Mouse (Mus musculus) brain, embryonic 18.5 days (tissue): Measurements from ENCODE around the gene Zfp384.
"Not testable (repeated sequence)": the region's sequence is repeated elsewhere in the genome, so short reads cannot be mapped to it uniquely, and the experiment has no call there.

Experiments used
- DNase-seq: peaks from one replicate; pipeline ENCODE4 v3.0.0-alpha.2; 2012; ENCODE audit warnings: low read depth, low spot score

The Zfp384 gene

DNA sequence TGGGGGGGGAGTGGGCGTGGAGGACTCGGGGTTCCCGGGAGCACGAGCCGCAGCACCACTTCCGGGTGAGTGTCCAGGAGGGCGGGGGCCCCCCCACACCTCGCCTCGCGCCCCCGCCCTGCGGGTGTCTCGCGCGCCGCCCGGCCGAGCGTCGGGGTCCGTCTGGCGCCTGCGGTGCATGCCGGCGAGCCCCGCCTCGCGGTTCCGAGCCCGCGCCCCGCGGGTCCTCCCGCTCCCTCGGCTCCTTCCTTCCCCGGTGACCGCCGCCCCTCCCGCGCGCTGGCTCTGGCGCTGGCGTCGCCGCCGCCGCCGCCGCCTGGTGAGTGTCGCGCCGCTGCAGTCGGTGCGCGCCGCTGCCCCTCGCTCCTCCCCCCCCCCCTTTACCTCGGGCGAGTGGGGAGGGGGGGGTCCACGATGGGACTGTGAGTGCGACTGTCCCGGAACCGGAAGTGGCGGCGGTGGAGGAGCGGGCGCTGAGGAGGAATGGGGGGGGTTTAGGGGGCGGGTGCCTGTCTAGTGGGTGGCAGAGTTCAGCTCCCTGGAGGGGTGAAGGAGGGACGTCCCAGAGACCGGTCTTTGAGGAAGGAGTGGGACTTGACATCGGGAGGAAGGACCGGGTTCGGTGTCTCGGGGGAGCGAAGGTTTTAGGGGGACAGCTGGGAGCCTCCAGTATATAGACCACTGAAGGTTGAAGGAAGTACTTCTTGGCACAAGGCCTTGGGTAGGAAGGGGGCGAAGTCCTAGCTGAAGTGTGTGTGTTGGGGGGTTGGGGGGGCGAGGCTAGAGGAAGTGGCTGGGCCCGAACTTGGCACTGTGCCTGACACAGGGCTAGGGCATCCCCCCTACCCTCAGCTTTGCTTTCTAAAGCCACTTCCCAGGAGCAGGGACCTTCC lies 482 bp downstream of the Zfp384 start:
- no peak for DNase-seq

DNA sequence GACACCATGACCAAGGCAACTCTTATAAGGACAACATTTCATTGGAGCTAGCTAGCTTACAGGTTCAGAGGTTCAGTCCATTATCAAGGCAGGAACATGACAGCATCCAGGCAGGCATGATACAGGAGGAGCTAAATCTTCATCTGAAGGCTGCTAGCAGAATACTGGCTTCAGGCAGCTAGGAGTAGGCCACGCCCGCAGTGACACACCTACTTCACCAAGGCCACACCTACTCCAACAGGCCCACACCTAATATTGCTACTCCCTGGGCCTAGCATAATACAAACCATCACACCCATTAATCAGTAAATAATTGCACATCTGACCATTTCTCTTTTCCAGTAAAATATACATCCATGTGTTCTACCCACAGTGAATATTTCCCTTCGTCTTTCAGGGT lies 8.7 kb downstream of the Zfp384 start:
- DNase-seq = no peak

DNA sequence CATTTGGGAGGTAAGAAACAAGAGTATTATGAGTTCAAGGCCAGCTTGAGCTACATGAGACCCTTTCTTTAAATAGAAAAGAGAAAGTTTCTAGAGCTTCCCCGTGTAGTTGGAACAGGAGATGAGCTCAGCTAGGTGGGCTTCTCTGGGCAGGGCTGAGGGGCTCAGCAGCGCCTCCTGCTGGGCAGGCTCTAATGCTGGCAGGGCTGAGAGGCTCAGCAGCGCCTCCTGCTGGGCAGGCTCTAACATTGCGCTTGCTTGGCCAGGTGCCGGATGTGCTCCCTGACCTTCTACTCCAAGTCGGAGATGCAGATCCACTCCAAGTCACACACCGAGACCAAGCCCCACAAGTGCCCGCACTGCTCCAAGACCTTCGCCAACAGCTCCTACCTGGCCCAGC lies 21.6 kb downstream of the Zfp384 start:
- not testable (repeated sequence) for DNase-seq

DNA sequence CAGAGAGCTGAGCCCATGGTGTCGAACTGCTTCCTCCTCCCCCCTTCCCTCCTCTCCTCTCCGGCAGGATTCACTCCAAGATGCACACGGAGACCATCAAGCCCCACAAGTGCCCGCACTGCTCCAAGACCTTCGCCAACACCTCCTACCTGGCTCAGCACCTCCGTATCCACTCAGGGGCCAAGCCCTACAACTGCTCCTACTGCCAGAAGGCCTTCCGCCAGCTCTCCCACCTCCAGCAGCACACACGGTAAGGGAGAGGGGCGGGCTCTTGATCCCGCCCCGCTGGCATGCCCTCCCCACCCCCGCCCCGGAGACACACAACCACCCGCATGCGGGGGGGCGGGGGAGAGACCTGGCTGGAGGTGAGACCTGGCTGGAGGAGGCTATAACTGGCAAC lies 22.7 kb downstream of the Zfp384 start:
- no peak for DNase-seq

DNA sequence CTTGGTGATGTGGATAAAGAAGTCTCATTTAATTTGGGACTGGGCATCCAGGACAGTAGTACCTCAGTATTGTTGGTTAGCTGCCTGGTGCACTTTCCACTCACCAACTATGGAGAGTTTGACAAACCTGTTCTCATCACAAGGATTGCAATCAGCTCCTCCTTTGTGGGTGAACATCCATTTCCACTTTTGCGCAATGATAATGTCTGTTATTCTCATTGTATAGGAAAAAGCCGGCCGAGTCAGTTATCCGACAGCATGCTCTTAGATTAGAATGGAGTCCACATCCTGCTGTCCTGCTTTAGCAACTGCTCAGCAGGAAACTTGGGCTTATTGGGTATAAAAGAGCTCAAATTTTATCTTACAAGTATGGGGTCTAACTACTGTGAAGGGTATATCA lies 29.7 kb downstream of the Zfp384 start:
- no peak for DNase-seq

DNA sequence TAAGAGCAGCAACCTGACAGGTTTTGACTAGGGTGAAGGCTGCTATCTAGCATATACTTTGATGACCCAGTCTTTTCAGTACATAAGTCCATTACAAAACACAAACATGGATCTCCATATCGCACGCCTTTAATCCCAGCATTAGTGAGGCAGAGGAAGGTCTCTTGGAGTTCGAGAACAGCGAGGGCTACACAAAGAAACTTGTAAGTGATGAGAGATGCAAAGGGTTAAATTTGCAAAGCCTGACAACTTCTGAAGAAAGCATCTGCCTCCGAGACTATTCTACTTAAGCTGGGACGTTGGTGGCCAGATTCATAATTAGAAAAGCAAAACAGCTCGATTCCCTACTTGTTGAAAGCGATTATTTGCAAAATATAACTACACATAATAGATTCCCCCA lies 30.2 kb downstream of the Zfp384 start:
- DNase-seq = no peak

DNA sequence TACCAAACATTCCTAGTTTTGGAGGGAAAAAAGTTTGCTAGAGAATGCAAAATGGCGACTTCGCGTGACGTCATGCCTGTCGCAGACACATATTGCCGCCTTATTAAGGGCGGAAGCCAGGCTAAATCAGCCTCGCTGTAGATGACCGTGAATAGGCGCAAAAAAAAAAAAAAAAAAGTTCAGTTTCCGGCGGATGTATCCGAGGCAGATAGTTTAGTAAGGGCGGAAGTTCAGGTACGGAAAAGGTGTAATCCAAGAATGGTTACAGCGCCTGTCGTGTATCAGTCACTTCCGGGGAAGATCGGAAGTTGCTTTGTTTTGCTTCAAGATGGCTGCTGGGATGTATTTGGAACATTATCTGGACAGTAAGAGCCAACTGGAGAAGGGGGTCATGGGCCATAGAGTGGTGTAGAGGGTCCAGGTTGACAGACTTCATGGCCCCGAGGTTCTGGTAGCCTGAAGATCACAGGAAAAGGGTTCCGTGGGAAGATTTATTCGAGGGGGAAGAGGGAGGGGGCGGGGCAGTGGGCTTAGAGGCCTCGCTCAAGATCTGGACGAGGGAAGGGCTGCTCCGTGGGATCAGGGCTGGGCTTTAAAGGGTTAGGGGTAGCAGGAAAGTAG lies 30.7 kb downstream of the Zfp384 start, which contains the start of gene Ing4:
Ing4 (plus strand) TSS at position 228 of the 621 bp plus-strand sequence.
- peak; percentile 98 for DNase-seq

DNA sequence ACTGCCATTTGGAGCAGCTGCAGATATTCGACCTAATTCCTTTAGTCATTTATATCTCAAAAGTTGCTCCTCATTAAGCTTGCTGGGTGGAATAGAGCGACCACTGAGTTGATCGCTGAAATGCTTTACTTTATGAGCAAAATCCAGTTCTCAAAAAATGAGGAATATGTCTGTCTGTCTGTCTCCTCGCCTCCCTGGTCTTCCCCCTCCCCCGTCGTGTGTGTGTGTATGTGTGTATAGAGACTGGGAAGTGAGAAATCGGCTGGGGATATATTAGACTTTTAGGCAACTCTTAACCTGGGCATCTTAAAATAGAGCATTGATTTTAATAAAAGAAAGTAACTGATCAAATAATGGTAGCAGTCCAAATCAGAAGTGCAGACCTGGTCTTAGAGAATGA lies 31.3 kb downstream of the Zfp384 start:
- DNase-seq = no peak

DNA sequence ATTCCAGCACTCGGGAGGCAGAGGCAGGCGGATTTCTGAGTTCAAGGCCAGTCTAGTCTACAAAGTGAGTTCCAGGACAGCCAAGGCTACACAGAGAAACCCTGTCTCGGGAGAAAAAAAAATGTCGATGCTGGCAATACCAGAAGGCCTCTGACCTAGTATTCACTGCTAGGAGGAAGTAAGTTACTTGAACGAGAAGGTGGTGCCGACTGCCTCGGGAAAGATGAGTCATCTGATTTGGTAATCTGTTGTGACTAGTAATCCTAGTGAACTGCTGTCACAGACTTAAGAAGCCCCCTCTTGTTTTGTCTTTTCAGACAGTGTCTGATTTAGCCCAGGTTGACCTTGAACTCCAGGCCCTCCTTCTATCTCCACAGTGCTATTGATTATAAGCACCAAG lies 32.1 kb downstream of the Zfp384 start:
- no peak for DNase-seq

DNA sequence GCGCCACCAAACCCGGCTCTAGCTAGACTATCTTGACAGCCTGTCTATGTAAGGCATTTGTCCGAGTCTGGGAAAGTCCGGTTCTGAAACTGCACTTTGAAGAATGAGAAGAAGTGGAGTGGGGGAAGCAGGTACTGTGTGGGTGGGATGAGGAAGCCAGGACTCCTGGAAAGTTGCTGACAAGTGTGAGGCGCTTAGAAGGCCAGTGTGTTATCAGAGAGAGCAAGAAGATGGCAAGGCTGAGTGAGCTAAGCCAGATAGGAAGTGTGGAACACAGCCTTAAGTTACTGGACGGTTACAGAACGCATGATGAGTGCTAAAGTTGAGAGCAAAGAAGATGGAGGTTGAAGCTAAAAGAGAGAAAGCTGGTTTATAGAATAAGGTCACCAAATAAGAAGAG lies 33.1 kb downstream of the Zfp384 start:
- DNase-seq = no peak

DNA sequence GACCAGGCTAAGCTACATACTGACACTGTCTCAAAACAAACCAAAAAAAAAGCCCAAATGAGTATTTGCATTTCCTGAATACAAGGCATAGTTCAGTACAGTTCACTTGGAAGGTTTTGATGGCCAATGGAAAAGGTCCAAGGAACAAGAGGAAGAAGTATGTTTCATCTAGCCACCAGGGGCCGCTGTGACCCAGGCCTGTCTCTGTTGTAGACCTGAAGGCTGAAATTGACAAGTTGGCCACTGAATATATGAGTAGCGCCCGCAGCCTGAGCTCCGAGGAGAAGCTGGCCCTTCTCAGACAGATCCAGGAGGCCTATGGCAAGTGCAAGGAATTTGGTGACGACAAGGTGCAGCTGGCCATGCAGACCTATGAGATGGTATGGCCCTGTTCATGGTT lies 37.7 kb downstream of the Zfp384 start:
- DNase-seq = peak; percentile 62

DNA sequence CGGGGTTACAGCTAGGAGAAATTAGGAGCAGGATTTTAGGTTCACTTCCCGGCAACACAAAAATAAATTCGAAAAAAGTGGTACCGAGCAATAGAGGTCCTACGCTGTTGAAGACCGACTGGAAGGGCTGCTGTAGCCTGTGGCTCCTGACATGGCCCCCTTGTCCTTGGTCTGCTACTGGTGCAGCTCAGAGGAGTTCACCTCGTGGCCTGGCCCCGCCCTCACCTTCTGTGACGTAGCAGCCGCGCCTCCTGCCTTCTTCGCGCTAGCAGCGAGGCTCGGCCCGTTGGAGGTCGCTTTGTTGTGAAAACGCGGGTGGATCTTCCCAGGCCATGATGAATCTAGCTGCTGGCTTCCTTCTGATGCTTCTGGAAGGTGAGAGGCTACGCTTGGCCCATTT lies 40.7 kb downstream of the Zfp384 start, which contains the start of gene Acrbp:
Acrbp (plus strand) TSS at position 12 of the 400 bp plus-strand sequence.
- no peak for DNase-seq

DNA sequence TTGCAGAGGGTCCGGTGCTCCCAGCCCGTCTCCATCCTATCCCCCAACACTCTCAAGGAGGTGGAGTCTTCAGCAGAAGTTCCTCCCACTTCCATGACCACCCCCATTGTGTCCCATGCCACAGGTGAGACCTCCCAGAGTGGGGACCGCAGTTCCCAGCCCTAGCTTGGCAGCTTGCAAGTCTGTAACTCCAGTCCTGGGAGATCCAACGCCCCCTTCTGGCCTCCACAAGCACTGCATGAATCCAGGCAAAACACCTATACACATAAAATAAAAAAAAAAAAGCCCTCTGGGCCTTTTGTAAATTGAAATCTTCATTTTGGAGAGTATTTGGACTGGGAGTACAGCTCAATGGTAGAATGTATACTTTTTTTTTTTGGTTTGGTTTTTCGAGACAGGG lies 42.3 kb downstream of the Zfp384 start:
- no peak for DNase-seq

DNA sequence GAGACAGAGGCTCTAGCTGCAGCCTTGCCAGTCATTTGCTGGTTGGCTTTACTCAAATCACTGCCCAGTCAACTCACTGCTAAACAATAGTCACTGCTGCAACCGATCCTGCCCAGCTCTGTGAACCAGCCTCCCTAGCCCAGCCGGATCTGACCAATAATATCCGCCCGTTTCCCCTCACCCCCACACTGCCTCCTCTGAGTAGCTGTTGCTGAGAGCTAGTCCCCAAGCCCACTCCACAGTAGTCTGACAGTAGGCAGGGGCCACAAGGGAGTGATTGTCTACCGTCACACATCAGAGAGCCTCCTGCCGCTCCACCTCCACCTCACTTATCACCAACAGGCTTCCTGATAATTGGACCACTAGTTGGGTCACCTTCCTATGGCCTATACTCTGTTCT lies 52.5 kb downstream of the Zfp384 start:
- no peak for DNase-seq

DNA sequence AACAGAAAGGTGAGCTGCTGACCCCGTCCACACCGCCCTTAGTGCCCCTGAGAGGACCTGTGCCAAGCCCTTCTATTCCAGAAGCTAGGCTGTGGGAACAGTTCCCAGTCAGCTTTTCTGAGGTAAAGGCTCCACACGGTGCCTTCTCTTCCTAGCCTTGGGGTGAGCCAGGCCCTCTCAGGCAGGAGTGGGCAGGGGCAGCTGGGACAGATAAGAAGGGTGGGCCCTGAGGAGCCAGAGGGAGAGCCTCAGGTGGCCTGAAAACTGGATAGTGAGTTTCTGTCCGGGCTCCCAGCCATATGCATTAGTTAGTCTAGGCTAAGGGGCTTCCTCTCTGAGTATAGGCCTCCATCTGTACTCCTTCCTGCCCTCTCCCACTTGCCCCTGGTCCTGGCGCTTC lies 53.6 kb downstream of the Zfp384 start:
- no peak for DNase-seq

DNA sequence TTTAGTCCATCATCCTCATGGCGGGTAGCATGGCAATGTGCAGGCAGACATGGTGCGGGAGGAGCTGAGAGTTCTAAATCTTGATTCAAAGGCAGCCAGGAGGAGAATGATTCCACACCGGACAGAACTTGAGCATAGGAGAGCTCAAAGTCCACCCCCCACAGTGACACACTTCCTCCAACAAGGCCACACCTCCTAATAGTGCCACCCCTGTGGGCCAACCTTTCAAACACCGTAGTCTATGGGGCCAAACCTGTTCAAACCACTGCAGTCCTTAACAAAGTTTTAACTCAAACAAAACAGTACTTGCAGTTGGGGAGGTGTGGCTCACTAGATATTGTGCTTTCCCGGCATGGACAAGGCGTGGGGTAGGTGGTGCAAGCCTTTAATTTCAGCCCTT lies 55.0 kb downstream of the Zfp384 start:
- no peak for DNase-seq

DNA sequence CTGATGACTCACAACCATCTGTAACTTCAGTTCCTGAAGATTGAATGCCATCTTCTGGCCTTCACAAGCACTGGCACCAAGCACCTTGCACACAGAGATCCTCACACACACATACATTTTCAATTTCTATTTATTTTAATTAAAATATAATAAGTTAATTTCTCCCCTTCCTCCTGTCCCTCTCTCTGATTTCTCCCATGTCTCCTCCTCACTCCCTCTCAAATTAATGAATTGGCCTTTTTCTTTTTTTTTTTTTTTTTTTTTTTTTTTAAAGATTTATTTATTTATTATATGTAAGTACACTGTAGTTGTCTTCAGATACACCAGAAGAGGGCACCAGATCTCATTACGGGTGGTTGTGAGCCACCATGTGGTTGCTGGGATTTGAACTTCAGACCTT lies 56.3 kb downstream of the Zfp384 start:
- not testable (repeated sequence) for DNase-seq

DNA sequence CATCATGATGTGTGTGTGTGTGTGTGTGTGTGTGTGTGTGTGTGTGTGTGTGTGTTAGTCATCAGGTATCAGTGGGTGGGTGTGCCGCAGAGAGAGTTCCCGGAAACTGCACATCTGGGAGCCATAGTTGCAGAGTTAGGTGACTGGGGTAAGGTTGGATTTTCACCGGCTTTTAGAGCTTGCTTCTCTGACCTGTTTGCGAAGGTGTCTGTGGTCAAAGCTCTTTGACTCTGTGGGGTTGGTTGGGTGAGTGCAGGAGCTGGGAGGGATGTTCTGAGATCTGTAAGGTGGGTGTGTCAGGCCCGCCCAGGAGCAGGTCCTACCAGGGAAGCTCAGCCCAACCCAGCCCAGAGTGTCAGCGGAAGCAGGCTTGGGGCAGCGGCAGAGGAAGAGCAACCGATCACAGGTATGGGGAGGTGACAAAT lies 58.6 kb downstream of the Zfp384 start, which contains the start of gene Lpar5:
Lpar5 (plus strand) TSS at position 350 of the 425 bp plus-strand sequence.
- DNase-seq = no peak

DNA sequence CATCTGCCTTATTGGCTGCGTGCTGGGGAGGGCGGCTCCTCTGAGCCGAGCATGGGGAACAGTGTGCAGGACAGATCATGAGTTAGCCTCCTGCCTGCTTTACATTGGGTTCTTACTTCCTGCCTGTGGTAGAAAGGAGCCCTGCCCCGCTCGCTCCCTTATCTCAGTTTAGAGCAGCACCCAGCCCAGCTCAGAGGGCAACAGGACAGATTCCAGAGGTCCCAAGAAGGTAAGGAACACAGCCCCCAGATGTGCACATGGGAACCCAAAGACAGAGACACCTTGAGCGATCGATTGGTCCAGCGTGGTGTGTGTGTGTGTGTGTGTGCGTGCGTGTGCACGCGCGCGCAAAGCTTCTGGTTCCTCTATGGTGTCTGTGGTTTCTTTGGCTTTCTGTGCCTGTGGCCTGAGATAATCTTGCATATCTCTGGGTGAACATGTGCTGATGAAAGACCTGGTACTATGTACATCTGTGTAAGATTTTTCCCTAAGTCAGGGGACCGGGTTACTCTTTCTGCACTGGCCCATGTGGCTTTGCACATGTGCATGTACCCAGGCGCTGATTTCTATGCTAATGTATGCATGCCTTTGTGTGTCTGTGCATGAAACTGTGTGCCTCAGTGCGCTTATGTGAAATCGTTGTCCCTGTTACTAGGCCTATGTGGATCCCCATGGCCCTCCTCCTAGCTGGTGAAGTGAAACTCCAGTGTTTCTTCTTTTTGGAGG lies 62.4 kb downstream of the Zfp384 start:
- no peak for DNase-seq

DNA sequence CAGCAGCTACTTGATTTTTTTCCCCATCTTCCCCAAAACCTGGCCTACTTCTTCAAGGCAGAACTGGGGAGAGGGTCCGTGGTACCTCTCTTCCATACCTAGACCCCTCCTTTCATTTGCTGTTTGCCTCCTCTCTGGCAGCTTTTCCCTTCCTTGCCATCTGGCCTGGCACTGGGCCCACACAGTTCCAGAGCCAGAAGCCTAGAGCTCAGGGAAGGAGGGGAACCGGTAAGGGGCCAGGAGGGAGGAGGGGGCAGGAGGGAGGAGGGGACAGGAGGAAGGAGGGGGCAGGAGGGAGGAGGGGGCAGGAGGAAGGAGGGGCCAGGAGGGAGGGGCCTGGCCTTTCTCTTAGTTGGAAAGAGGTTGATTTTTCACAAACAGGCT lies 62.9 kb downstream of the Zfp384 start:
- DNase-seq = no peak

DNA sequence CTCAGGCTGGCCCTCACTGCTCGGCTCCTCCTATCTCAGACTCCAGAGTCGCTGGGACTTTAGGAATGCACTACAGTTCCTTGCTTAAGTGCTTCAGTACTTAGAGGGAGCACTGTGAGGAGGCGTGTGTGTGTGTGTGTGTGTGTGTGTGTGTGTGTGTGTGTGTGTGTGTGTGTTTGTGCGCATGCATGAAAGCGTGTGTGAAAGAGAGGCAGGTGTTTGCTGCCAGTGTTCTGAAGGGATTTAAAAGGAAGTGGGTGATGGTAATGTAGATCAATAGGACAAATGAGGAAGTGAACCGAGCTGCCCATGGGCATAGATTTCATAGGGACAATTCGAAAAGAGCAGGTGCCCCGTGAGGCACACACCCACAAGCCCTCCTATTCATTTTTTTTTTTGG lies 64.9 kb downstream of the Zfp384 start:
- DNase-seq = no peak

DNA sequence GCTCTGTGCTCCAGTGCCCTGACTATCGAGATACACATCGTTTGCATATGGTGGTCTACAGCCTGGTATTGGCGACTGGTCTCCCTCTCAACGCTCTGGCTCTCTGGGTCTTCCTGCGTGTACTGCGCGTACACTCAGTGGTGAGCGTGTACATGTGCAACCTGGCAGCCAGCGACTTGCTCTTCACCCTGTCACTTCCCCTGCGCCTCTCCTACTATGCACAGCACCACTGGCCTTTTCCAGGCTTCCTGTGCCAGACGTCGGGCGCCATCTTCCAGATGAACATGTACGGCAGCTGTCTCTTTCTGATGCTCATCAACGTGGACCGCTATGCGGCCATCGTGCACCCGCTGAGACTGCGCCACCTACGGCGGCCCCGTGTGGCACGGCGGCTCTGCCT lies 72.4 kb downstream of the Zfp384 start:
- no peak for DNase-seq
